10 mouse cellular contexts compared by ENCODE assay signal in genomic region chr9:69470921-69471320, GRCm38 (mm10). TPM values are rescaled to one million over a fixed set of nuclear protein-coding genes. Genes with fewer than 3 reads are reported as not detected.
A peak's percentile ranks its signal among the peaks of the same experiment; 100 is the strongest.
DNase-seq lines count a peak whose midpoint lies in the region; ATAC-seq lines count a peak whose summit lies in the region.
"Had no signal": no experiment of that assay in that cellular context is flagged by ENCODE, and none has a peak within 500 bp of the region (broad histone marks: within the 10 kb centered on the region; RNA-seq: fewer than 3 reads in every experiment).

No protein-coding gene starts in this region.

- DNase-seq in embryo, embryonic 10 days (ENCODE audit: low spot score) = peak; percentile 72
- DNase-seq in embryo, embryonic 9.5 days (ENCODE audit: extremely low spot score) = no peak
- peak; percentile 70 for DNase-seq in 3T3-L1 (ENCODE audit: low read depth, low spot score)
- peak; percentile 41 for DNase-seq in heart, postnatal 4 days
- peak; percentile 23 to 62 for DNase-seq in lung, postnatal 4 days
- no peak for DNase-seq in cerebellum, adult 18-20 months
- no peak for DNase-seq in midbrain, embryonic 10.5 days (ENCODE audit: low spot score)

- H3K36me3 ChIP-seq in midbrain, embryonic 10.5 days = no peaks in the 10 kb centered on the region
- H3K36me3 ChIP-seq: neural tube, embryonic 12.5 days had no signal

- no peak overlapping the region for H3K27ac ChIP-seq in midbrain, embryonic 10.5 days (replicated peaks)
- H3K27ac ChIP-seq: neural tube, embryonic 12.5 days had no signal

- no peak overlapping the region for H3K4me3 ChIP-seq in midbrain, embryonic 10.5 days
- H3K4me3 ChIP-seq: erythroblast, embryonic 14.5 days; neural tube, embryonic 12.5 days had no signal

- 33% methylated on average over 6 of the region's 6 CpGs for WGBS in midbrain, embryonic 10.5 days

- H3K27me3 ChIP-seq in midbrain, embryonic 10.5 days (ENCODE audit: low read depth, poor library complexity, severe bottlenecking) = peaks cover 11% of the 10 kb centered on the region
- H3K27me3 ChIP-seq: neural tube, embryonic 12.5 days had no signal

- peaks cover 31% of the 10 kb centered on the region for H3K4me1 ChIP-seq in midbrain, embryonic 10.5 days

- no peak for ATAC-seq in erythroblast, adult 5-6 weeks (replicated peaks; ENCODE audit: low FRiP score, poor library complexity, severe bottlenecking)

- no peaks in the 10 kb centered on the region for H3K9me3 ChIP-seq in midbrain, embryonic 10.5 days (replicated peaks)
- H3K9me3 ChIP-seq: neural tube, embryonic 12.5 days had no signal

RNA-seq across cellular contexts. Expression of gene Anxa2, which starts 17.5 kb away (rescaled TPM):
- 100 to 1,000 TPM; 251 to 268 TPM for total RNA-seq in heart, postnatal 4 days (2021)
- 112 and 115 TPM in 2 replicates for total RNA-seq in erythroblast, adult 5-6 weeks (2015; ENCODE audit: low replicate concordance)
- 51.4 and 73.2 TPM in 2 replicates for total RNA-seq in erythroblast, adult 5-6 weeks (2017; ENCODE audit: low replicate concordance)
- polyA plus RNA-seq in midbrain, embryonic 10.5 days (2016; fragmentation: Nextera tagmentation; extraction: Ambion mirVana) = 133 and 178 TPM in 2 replicates

Comparison
In these comparisons a context has a peak if more than half of its experiments do, and no peak if none do; other contexts are left out.
1. DNase-seq: peak in embryo, embryonic 10 days (single experiment), 3T3-L1 (single experiment), heart, postnatal 4 days (single experiment) and lung, postnatal 4 days (2 of 2); none in embryo, embryonic 9.5 days (single experiment), cerebellum, adult 18-20 months (0 of 2) and midbrain, embryonic 10.5 days (single experiment).